Mouse (Mus musculus) brain, embryonic 18.5 days (tissue): ENCODE measurements at regions not wholly inside any gene's neighbourhood (a gene's known extent, or its start where the extent isn't known, plus 50 kb on each side); places are given as distances from the start of the nearest gene placed in this dataset.

Experiments
- DNase-seq: peaks from one replicate; pipeline ENCODE4 v3.0.0-alpha.2; 2012; ENCODE audit warnings: low read depth, low spot score

DNA sequence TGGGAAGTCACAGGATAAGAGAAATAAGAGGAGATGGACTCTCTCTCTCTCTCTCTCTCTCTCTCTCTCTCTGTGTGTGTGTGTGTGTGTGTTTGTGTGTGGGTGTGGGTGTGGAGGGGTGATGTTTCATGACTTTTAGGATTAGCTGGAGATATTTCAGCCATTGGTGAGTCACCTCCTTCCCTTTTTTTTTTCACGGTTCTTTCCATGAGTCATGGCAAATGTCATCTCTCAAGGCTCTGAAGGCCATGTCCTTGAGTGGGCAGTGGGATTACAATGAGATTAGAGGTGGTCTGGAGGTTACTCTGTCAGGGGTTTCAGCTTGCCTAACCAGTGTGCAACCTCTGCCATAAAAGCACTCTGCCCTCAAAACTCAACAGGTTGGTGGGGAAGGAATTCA is 329.3 kb downstream of the Phkb start:
- DNase-seq = no peak

GRCm38 (mm10) chr8:86164818-86165217 is 324.1 kb downstream of the Phkb start:
- DNase-seq = no peak

DNA sequence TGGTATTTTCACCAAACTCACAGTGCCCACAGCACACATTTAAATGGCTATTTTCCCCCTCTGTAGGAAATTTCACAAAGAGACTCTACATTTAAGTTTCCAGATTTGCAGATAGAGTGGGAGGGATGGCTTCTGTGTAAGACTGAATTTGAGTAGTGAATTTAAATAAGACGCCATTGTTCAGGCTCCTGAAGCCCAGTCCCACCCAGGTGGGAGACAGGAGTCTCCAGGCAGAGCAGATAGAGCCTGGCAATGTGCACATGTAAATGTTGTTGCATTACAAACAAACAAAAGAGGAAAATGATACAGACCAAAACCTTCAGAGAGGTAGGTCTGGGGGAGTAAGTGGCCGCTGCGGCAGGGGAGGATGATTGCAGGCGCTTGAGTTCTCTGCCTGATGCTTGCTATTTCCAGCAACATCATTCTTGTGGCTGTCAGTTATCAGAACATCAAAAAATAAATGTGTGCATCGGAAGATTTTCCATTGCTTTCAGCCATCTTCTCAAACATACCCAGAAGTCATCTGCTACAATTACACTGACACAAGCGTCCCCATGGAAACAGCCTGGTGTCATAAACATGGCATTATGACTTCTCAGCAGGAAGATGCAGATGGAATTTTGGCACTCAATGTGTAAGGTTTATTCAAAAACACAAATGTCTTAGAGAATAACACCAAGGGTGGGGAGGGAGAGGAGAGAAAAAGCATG is 318.5 kb downstream of the Phkb start:
- peak; percentile 79 for DNase-seq

DNA sequence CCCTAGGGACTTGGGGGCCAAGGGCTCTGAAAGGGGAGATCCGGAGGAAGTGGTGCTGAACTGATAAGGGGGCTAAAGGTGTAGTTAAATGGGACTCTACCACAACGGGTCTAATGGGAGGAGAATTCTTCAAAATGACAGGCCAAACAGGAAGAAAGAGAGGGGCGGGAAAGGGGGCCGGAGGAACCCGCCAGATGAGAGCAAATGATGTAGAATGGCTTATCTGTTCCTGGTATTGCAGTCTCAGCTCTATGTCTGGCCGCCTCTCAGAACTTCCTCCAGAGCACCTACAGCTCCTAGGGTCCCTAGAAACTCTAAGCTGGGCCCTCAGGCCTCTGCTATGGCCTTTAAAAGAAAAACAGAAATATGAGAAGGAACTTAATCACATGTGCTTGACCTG is 306.8 kb downstream of the Phkb start:
- DNase-seq = no peak

DNA sequence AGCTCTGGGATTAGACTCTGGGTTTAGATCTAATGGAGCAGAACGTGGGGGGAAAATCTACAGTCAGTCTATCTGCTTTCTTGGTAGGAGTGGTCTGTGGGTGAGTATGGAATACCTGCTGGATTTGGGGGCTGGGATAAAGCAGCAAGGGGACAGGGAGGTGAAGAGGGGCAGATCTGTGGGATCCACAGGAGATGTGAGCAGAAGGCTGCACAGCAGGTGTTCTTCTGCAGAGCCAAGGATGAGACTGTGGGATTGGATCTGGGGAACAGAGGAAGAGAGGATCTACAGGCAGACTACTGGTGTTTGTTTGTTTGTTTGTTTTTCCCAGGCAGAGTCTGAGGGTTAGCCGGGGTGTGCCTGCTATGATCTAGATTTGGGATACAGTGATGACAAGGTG is 284.5 kb downstream of the Phkb start:
- DNase-seq = no peak

DNA sequence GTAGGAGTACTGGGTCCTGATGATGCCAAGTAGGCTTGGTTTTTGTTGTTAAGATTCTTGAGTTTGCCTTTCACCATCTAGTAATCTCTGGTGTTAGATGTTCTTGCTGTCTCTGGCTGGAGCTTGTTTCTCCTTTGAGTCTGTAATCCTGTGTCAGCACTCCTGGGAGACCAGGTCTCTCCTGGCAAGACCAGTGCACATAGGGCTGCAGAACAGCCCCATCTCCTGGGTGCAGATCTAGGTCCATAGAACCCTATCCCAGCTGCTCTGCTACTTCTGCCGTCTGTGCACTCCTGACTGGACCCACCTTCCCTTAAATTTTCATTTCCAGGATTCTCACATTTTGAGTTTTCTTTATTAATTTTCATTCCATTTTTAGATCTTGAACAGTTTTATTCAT is 283.9 kb downstream of the Phkb start:
- no peak for DNase-seq
